Mouse (Mus musculus) MEL (cell line): ENCODE measurements at regions not wholly inside any gene's neighbourhood (a gene's known extent, or its start where the extent isn't known, plus 50 kb on each side); places are given as distances from the start of the nearest gene placed in this dataset.

Experiments used
- DNase-seq: peaks from one replicate; pipeline ENCODE4 v3.0.0; 2011; ENCODE audit warnings: low read depth, low spot score
- H3K27ac ChIP-seq: 2 replicates; pipeline ENCODE4 v1.5.1; 2012; ENCODE audit warnings: low read depth, mild to moderate bottlenecking, control low read depth, low read length, moderate library complexity; ENCODE audit not compliant: control insufficient read depth
- H3K27me3 ChIP-seq, 2 experiments: fragments of 150-350 bp in 1 of 2; sonication (generic) in 1 of 2; 2 replicates each; pipeline ENCODE4 v1.6.1; 2012; ENCODE audit warnings: low read length in 2 of 2, mild to moderate bottlenecking in 2 of 2, improper control_type of control experiment in 1 of 2, moderate library complexity in 1 of 2; ENCODE audit not compliant: insufficient read depth in 2 of 2, control insufficient read depth in 1 of 2
- H3K36me3 ChIP-seq, 2 experiments: 2 replicates each; pipeline ENCODE4 v1.6.1; 2012 to 2014; ENCODE audit warnings: low read length in 2 of 2, improper control_type of control experiment in 1 of 2, inconsistent platforms in 1 of 2, mild to moderate bottlenecking in 1 of 2; ENCODE audit not compliant: insufficient read depth in 2 of 2, control insufficient read depth in 1 of 2
- H3K4me1 ChIP-seq, 2 experiments: fragments of 150-350 bp in 1 of 2; sonication (generic) in 1 of 2; 2 replicates each; pipeline ENCODE4 v1.6.1; 2012; ENCODE audit warnings: low read length in 2 of 2, improper control_type of control experiment in 1 of 2, mild to moderate bottlenecking in 1 of 2; ENCODE audit not compliant: insufficient read depth in 2 of 2, control insufficient read depth in 1 of 2
- H3K4me3 ChIP-seq, 2 experiments: fragments of 150-350 bp in 1 of 2; sonication (generic) in 1 of 2; 2 replicates each; pipeline ENCODE4 v1.5.1; 2012; ENCODE audit warnings: low read depth in 2 of 2, low read length in 2 of 2, mild to moderate bottlenecking in 2 of 2, moderate library complexity in 2 of 2, control low read depth in 1 of 2, improper control_type of control experiment in 1 of 2; ENCODE audit not compliant: control insufficient read depth in 1 of 2, insufficient read depth in 1 of 2
- H3K79me2 ChIP-seq: 2 replicates; pipeline ENCODE4 v1.6.1; 2012; ENCODE audit warnings: mild to moderate bottlenecking, low read length, moderate library complexity; ENCODE audit not compliant: control insufficient read depth, poor library complexity, insufficient read depth
- H3K9ac ChIP-seq: 2 replicates; pipeline ENCODE4 v1.6.1; 2012; ENCODE audit warnings: low read depth, mild to moderate bottlenecking, control low read depth, low read length, moderate library complexity; ENCODE audit not compliant: control insufficient read depth, poor library complexity, severe bottlenecking
- H3K9me3 ChIP-seq: fragments of 150-350 bp; sonication (generic); replicated peaks from 2 replicates; pipeline ENCODE4 v1.6.1; 2012; ENCODE audit warnings: mild to moderate bottlenecking, low read length, improper control_type of control experiment, moderate library complexity; ENCODE audit not compliant: insufficient read depth
- BHLHE40 ChIP-seq: IDR thresholded peaks from 2 replicates; pipeline ENCODE4 v1.6.1; 2012; ENCODE audit warnings: low read depth, mild to moderate bottlenecking, inconsistent platforms, low read length, improper control_type of control experiment, borderline replicate concordance
- CHD1 ChIP-seq: IDR thresholded peaks from 2 replicates; pipeline ENCODE4 v1.6.1; 2012; ENCODE audit warnings: low read depth, mild to moderate bottlenecking, inconsistent platforms, low read length, improper control_type of control experiment
- CTCF ChIP-seq, 3 experiments: IDR thresholded peaks in 2 of 3; conservative IDR thresholded peaks in 1 of 3; 2 replicates each; pipeline ENCODE4 v1.5.1; 2011 to 2012; ENCODE audit warnings: low read length in 3 of 3, low read depth in 2 of 3, mild to moderate bottlenecking in 2 of 3, improper control_type of control experiment in 1 of 3, inconsistent platforms in 1 of 3, mixed read lengths in 1 of 3, moderate library complexity in 1 of 3; ENCODE audit not compliant: control insufficient read depth in 1 of 3, insufficient read depth in 1 of 3, poor library complexity in 1 of 3, severe bottlenecking in 1 of 3
- EP300 ChIP-seq, 2 experiments: IDR thresholded peaks; 2 replicates each; pipeline ENCODE4 v1.6.1; 2011; ENCODE audit warnings: improper control_type of control experiment in 2 of 2, low read length in 2 of 2, low read depth in 1 of 2, mild to moderate bottlenecking in 1 of 2
- ETS1 ChIP-seq: IDR thresholded peaks from 2 replicates; pipeline ENCODE4 v1.6.1; 2012; ENCODE audit warnings: low read depth, mild to moderate bottlenecking, inconsistent platforms, low read length, improper control_type of control experiment, moderate library complexity
- HCFC1 ChIP-seq: IDR thresholded peaks from 2 replicates; pipeline ENCODE4 v1.6.1; 2012; ENCODE audit warnings: low read depth, mild to moderate bottlenecking, inconsistent platforms, low read length, improper control_type of control experiment, moderate library complexity
- MEF2A ChIP-seq: IDR thresholded peaks from 2 replicates; pipeline ENCODE4 v1.6.1; 2014; ENCODE audit warnings: low read depth, mild to moderate bottlenecking, inconsistent platforms, low read length, improper control_type of control experiment; ENCODE audit not compliant: poor library complexity, insufficient replicate concordance, severe bottlenecking; ENCODE audit errors: extremely low read depth
- MYC ChIP-seq: IDR thresholded peaks from 2 replicates; pipeline ENCODE4 v1.6.1; 2011; ENCODE audit warnings: low read depth, mild to moderate bottlenecking, low read length, improper control_type of control experiment, moderate library complexity
- NELFE ChIP-seq: IDR thresholded peaks from 2 replicates; pipeline ENCODE4 v1.6.1; 2011; ENCODE audit warnings: low read depth, low read length, improper control_type of control experiment
- POLR2AphosphoS2 ChIP-seq: IDR thresholded peaks from 2 replicates; pipeline ENCODE4 v1.6.1; 2011; ENCODE audit warnings: low read length, improper control_type of control experiment
- POLR2AphosphoS5 ChIP-seq: IDR thresholded peaks from 2 replicates; pipeline ENCODE4 v1.6.1; 2012; ENCODE audit warnings: low read depth, borderline replicate concordance, mild to moderate bottlenecking, inconsistent platforms, low read length, moderate library complexity, mixed read lengths
- RAD21 ChIP-seq: IDR thresholded peaks from 2 replicates; pipeline ENCODE4 v1.6.1; 2011; ENCODE audit warnings: mild to moderate bottlenecking, low read depth, low read length, improper control_type of control experiment
- RCOR1 ChIP-seq: IDR thresholded peaks from 2 replicates; pipeline ENCODE4 v1.6.1; 2012; ENCODE audit warnings: low read depth, mild to moderate bottlenecking, inconsistent platforms, low read length, improper control_type of control experiment
- SIN3A ChIP-seq: IDR thresholded peaks from 2 replicates; pipeline ENCODE4 v1.6.1; 2012; ENCODE audit warnings: low read length, improper control_type of control experiment, inconsistent platforms
- TBP ChIP-seq: IDR thresholded peaks from 2 replicates; pipeline ENCODE4 v1.8.0; 2011; ENCODE audit warnings: low read depth, low read length, improper control_type of control experiment
- TCF12 ChIP-seq: IDR thresholded peaks from 2 replicates; pipeline ENCODE4 v1.6.1; 2014; ENCODE audit warnings: low read depth, mild to moderate bottlenecking, inconsistent platforms, low read length, improper control_type of control experiment, moderate library complexity
- UBTF ChIP-seq: IDR thresholded peaks from 2 replicates; pipeline ENCODE4 v1.6.1; 2012; ENCODE audit warnings: low read depth, mild to moderate bottlenecking, inconsistent platforms, low read length, improper control_type of control experiment, moderate library complexity, borderline replicate concordance; ENCODE audit not compliant: insufficient read depth
- ZKSCAN1 ChIP-seq: IDR thresholded peaks from 2 replicates; pipeline ENCODE4 v1.6.1; 2012; ENCODE audit warnings: low read depth, mild to moderate bottlenecking, inconsistent platforms, low read length, improper control_type of control experiment, moderate library complexity

DNA sequence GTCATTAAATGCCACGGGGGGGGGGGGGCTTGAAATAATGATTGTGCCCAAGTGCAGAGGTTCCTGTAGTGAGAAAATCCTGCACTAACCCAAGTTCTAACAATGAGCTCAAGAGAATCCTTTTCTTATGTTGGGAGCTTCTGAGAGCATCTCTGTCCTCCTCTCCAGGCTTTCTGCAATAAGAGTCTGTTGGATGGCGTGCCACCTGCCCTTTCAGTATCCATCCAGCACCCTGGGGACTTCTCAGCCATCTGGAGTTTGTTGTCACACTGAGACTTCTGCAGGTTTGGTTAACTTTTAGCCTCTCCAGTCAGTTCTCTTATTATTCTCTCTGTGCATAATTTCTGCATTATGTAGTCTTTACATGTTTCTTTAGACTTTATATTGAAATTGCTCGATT, 530.1 kb downstream of the Plod2 start:
- Histone ChIP-seq H3K79me2 (no peaks in the 10 kb centered on the region), H3K4me3 (no peak overlapping the region), H3K27ac (no peak overlapping the region), H3K27me3 (no peaks in the 10 kb centered on the region), H3K4me1 (no peaks in the 10 kb centered on the region), H3K36me3 (no peaks in the 10 kb centered on the region), H3K9ac (no peak overlapping the region), H3K9me3 (no peaks in the 10 kb centered on the region)
- TF ChIP-seq MEF2A (no peak), ZKSCAN1 (no peak), POLR2AphosphoS2 (no peak), NELFE (no peak), EP300 (IDR thresholded peaks at IDR 0.05; ENCODE audit: low read depth in 1 of 2, low read length in 2 of 2) (no peak), RAD21 (no peak), CHD1 (no peak), POLR2AphosphoS5 (no peak), BHLHE40 (no peak), ETS1 (no peak), UBTF (no peak), CTCF (IDR thresholded peaks at IDR 0.05 in 2 of 3, conservative IDR thresholded peaks at IDR 0.05 in 1 of 3; ENCODE audit: control insufficient read depth in 1 of 3, insufficient read depth in 1 of 3, low read depth in 2 of 3, low read length in 3 of 3, poor library complexity in 1 of 3, severe bottlenecking in 1 of 3) (no peak), RCOR1 (no peak), HCFC1 (no peak)
- no peak for DNase-seq

GRCm38 (mm10) chr9:93083114-93083513, 541.1 kb downstream of the Plod2 start:
- no peaks in the 10 kb centered on the region for H3K79me2 ChIP-seq
- no peak overlapping the region for H3K27ac ChIP-seq
- no peaks in the 10 kb centered on the region for H3K27me3 ChIP-seq
- no peak overlapping the region for H3K4me3 ChIP-seq
- H3K9ac ChIP-seq: no peak overlapping the region
- no peaks in the 10 kb centered on the region for H3K9me3 ChIP-seq
- TF ChIP-seq SIN3A (no peak), TBP (no peak), TCF12 (no peak), MYC (no peak)
- H3K36me3 ChIP-seq: no peaks in the 10 kb centered on the region
- no peaks in the 10 kb centered on the region for H3K4me1 ChIP-seq
- no peak for DNase-seq
